Mouse (Mus musculus): ENCODE results near the gene Hist1h4f.

GRCm38 (mm10) chr13:23584331-23584730 lies 32.9 kb upstream of the Hist1h4f start:
- TF ChIP-seq POLR2A (IDR thresholded peaks at IDR 0.05; ENCODE audit: borderline replicate concordance, extremely low read depth, insufficient read depth, insufficient read length, poor library complexity, severe bottlenecking) (no peak), CTCF (IDR thresholded peaks at IDR 0.05; ENCODE audit: borderline replicate concordance, extremely low read depth, insufficient read depth, insufficient read length) (no peak)
